Mouse (Mus musculus) embryonic fibroblast, embryonic 13.5 days (primary cell): ENCODE data around the gene Naaa.

Source experiments
- CTCF ChIP-seq: IDR thresholded peaks from 2 replicates; pipeline ENCODE4 v1.5.1; 2011; ENCODE audit warnings: mild to moderate bottlenecking, control low read depth, low read length, moderate library complexity, borderline replicate concordance; ENCODE audit not compliant: insufficient read depth
- POLR2A ChIP-seq: IDR thresholded peaks from 2 replicates; pipeline ENCODE4 v1.6.1; 2011; ENCODE audit warnings: low read depth, mild to moderate bottlenecking, control low read depth, low read length, moderate library complexity

- TF ChIP-seq POLR2A (no peak), CTCF (no peak)
Measured at GRCm38 (mm10) chr5:92256218-92256617, 21.8 kb downstream of the Naaa start, which contains the start of gene Ppef2.
